33 mouse cellular contexts compared by ENCODE assay signal in genomic region chr6:145880609-145881008, GRCm38 (mm10). TPM values are rescaled to one million over a fixed set of nuclear protein-coding genes. Genes with fewer than 3 reads are reported as not detected.
"Had no signal": no experiment of that assay in that cellular context is flagged by ENCODE, and none has a peak within 500 bp of the region (broad histone marks: within the 10 kb centered on the region; RNA-seq: fewer than 3 reads in every experiment).

No protein-coding gene starts in this region.

- H3K4me1 ChIP-seq: limb, embryonic 10.5 days; limb, embryonic 12.5 days; limb, embryonic 13.5 days; liver, embryonic 12.5 days; liver, embryonic 13.5 days; liver, embryonic 15.5 days; lung, embryonic 15.5 days; midbrain, embryonic 10.5 days; midbrain, embryonic 12.5 days; midbrain, embryonic 15.5 days; neural tube, embryonic 12.5 days had no signal

- H3K27ac ChIP-seq: limb, embryonic 10.5 days; limb, embryonic 12.5 days; limb, embryonic 13.5 days; limb, embryonic 15.5 days; liver, embryonic 12.5 days; liver, embryonic 13.5 days; liver, embryonic 14.5 days; liver, embryonic 15.5 days; lung, embryonic 15.5 days; macrophage; midbrain, embryonic 10.5 days; midbrain, embryonic 12.5 days; midbrain, embryonic 15.5 days; neural tube, embryonic 12.5 days had no signal

- DNase-seq: left cerebral cortex, postnatal 4 days; liver; liver, embryonic 13.5 days; liver, postnatal 0 days; lung, adult 18-20 months; lung, adult 2 months; lung, embryonic 14.5 days; lung, postnatal 10 days; lung, postnatal 14 days; lung, postnatal 36 days; lung, postnatal 4 days; midbrain, embryonic 14.5 days had no signal

- H3K4me2 ChIP-seq: limb, embryonic 12.5 days; limb, embryonic 13.5 days; limb, embryonic 15.5 days; liver, embryonic 11.5 days; liver, embryonic 12.5 days; liver, embryonic 13.5 days; liver, embryonic 15.5 days; lung, embryonic 14.5 days; lung, embryonic 15.5 days; midbrain, embryonic 11.5 days; midbrain, embryonic 12.5 days; midbrain, embryonic 15.5 days; neural tube, embryonic 12.5 days had no signal

- H3K4me3 ChIP-seq: limb, embryonic 10.5 days; limb, embryonic 12.5 days; limb, embryonic 13.5 days; limb, embryonic 15.5 days; liver, embryonic 12.5 days; liver, embryonic 13.5 days; liver, embryonic 15.5 days; lung, embryonic 15.5 days; megakaryocyte, embryonic 14.5 days; midbrain, embryonic 10.5 days; midbrain, embryonic 12.5 days; midbrain, embryonic 15.5 days; neural tube, embryonic 12.5 days had no signal

- H3K27me3 ChIP-seq: limb, embryonic 12.5 days; limb, embryonic 13.5 days; limb, embryonic 15.5 days; liver, embryonic 12.5 days; liver, embryonic 13.5 days; liver, embryonic 15.5 days; lung, embryonic 15.5 days; midbrain, embryonic 12.5 days; midbrain, embryonic 15.5 days; neural tube, embryonic 12.5 days had no signal

- H3K9ac ChIP-seq: limb, embryonic 12.5 days; limb, embryonic 13.5 days; limb, embryonic 15.5 days; liver, embryonic 12.5 days; liver, embryonic 13.5 days; liver, embryonic 14.5 days; liver, embryonic 15.5 days; liver, postnatal 0 days; lung, embryonic 14.5 days; lung, embryonic 15.5 days; midbrain, embryonic 12.5 days; midbrain, embryonic 15.5 days; neural tube, embryonic 12.5 days had no signal

- H3K36me3 ChIP-seq: limb, embryonic 10.5 days; limb, embryonic 12.5 days; limb, embryonic 13.5 days; limb, embryonic 15.5 days; liver, embryonic 12.5 days; liver, embryonic 13.5 days; liver, embryonic 15.5 days; lung, embryonic 15.5 days; midbrain, embryonic 10.5 days; midbrain, embryonic 12.5 days; midbrain, embryonic 15.5 days; neural tube, embryonic 12.5 days had no signal

- H3K9me3 ChIP-seq: limb, embryonic 10.5 days; limb, embryonic 12.5 days; limb, embryonic 15.5 days; liver, embryonic 12.5 days; liver, embryonic 13.5 days; liver, embryonic 15.5 days; lung, embryonic 15.5 days; midbrain, embryonic 10.5 days; midbrain, embryonic 12.5 days; midbrain, embryonic 15.5 days; neural tube, embryonic 12.5 days had no signal

- ATAC-seq: liver, embryonic 12.5 days; liver, postnatal 0 days; lung, postnatal 0 days; midbrain, embryonic 15.5 days; midbrain, embryonic 16.5 days had no signal

RNA-seq across cellular contexts. Expression of gene Bhlhe41, which starts 15.3 kb away (rescaled TPM):
- total RNA-seq: megakaryocyte, adult 5-6 weeks had no signal

RNA-seq across cellular contexts. Expression of gene Sspn, which starts 50.8 kb away (rescaled TPM):
- total RNA-seq: megakaryocyte progenitor cell, adult 5-6 weeks; megakaryocyte, adult 5-6 weeks; megakaryocyte-erythroid progenitor cell, adult 5-6 weeks had no signal
